Mouse (Mus musculus): ENCODE data around the gene Abhd6. TPM values are rescaled to one million over a fixed set of nuclear protein-coding genes. Genes with fewer than 3 reads are reported as not detected.

Abhd6 gene
- polyA plus RNA-seq, 1 experiment from 2014 or later, result 21.0 TPM

DNA sequence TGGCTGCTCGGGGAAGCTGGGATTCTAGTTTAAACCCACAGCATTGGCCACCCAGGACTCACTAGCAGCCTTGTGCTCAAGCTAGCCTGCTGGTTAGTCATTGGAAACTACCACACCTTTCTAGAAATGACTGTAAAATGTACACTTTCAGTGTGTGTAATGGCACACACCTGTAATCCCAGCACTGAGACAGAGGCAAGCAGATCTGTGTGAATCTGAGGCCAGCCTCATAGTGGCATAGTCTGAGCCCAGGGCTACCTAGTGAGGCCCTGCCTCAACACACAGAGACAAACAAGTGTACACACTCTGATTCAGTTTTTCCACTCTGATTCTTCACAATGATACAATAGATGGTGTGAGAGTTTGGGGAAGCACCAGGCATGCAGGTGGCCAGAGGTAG is 13.3 kb upstream of the Abhd6 start:
- H3K27ac ChIP-seq (replicated peaks; ENCODE audit: low read depth, low read length), result no peak overlapping the region
- ATAC-seq (replicated peaks; ENCODE audit: insufficient number of reproducible peaks, low FRiP score, low TSS enrichment, low read depth), result no peak
- no peaks in the 10 kb centered on the region for H3K36me3 ChIP-seq (replicated peaks; ENCODE audit: control insufficient read depth, insufficient read depth, low read depth, low read length)

DNA sequence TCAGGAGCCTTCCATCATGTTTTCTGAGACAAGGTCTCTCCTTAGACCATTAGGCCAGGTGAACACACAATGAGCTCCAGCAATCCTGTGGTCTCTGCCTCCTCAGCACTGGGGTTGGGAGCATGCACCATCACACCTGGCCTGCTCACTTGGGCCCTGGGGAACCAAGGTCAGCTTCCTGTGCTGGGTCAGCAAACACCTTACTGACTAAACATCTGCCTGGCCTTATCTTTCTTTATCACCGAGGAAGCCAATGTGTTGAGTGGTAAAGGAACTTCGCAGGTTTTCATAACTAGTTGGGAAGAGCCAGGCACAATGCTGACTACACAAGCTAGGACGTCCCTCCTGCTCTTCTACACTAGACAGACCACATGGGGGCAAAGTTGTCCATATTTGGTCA is 12.7 kb upstream of the Abhd6 start:
- no peak overlapping the region for H3K4me3 ChIP-seq (ENCODE audit: low read depth, low read length)
- H3K27ac ChIP-seq (replicated peaks; ENCODE audit: low read depth, low read length), result no peak overlapping the region
- no peak for DNase-seq (ENCODE audit: low spot score)
- no peak for ATAC-seq (replicated peaks; ENCODE audit: insufficient number of reproducible peaks, low FRiP score, low TSS enrichment, low read depth)
- H3K36me3 ChIP-seq (replicated peaks; ENCODE audit: control insufficient read depth, insufficient read depth, low read depth, low read length), result no peaks in the 10 kb centered on the region
- H3K9ac ChIP-seq (replicated peaks; ENCODE audit: low read length), result no peak overlapping the region
- H3K4me2 ChIP-seq (ENCODE audit: low read depth, low read length), result no peak overlapping the region
- H3K9me3 ChIP-seq (replicated peaks; ENCODE audit: control insufficient read depth, low read length), result no peaks in the 10 kb centered on the region
- WGBS, result 74% methylated on average over 3 of the region's 3 CpGs
- H3K27me3 ChIP-seq (ENCODE audit: control insufficient read depth, insufficient read depth, low read length), result no peaks in the 10 kb centered on the region
- no peaks in the 10 kb centered on the region for H3K4me1 ChIP-seq (ENCODE audit: control insufficient read depth, insufficient read depth, low read length)

More for the DNA sequence above, 13.3 kb upstream of the Abhd6 start:
- DNase-seq (ENCODE audit: low spot score), result no peak
- no peak overlapping the region for H3K4me2 ChIP-seq (ENCODE audit: low read depth, low read length)
- H3K9ac ChIP-seq (replicated peaks; ENCODE audit: low read length), result no peak overlapping the region
- H3K4me3 ChIP-seq (ENCODE audit: low read depth, low read length), result no peak overlapping the region
- H3K4me1 ChIP-seq (ENCODE audit: control insufficient read depth, insufficient read depth, low read length), result no peaks in the 10 kb centered on the region
- no peaks in the 10 kb centered on the region for H3K27me3 ChIP-seq (ENCODE audit: control insufficient read depth, insufficient read depth, low read length)
- H3K9me3 ChIP-seq (replicated peaks; ENCODE audit: control insufficient read depth, low read length), result no peaks in the 10 kb centered on the region
- WGBS, result 71% methylated on average over 1 of the region's 1 CpGs

DNA sequence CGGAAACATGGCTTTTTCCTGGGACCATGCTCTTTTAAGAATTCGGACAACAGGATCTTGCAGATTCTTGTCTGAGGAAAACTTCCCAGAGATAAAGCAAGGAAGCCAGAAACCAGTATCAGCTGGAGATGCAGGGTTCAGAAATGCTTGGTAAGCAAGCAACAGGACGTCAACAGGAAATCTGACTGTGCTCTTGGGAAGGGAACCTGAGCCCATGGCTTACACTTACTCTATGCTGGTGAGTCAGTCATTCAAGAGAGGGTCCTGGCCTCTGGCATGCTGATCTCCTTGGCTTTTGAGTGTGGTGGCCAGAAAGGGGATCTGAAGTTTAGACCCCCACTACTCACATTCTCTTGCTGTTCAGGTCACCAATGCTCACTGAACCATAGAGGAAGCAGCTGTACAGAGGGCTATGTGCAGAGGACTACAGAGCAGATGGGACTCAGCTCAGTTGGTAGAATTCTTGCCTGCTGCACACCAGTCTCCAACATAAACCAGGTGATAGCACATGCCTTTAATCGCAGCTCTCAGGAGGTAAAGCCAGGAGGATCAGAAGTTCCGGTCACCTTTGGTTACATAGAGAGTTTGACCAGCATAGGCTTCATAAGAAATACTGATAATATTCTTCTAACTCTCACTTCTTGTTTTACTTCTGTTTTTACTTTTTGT is 11.5 kb upstream of the Abhd6 start:
- no peaks in the 10 kb centered on the region for H3K27me3 ChIP-seq (ENCODE audit: control insufficient read depth, insufficient read depth, low read length)
- no peak overlapping the region for H3K4me3 ChIP-seq (ENCODE audit: low read depth, low read length)
- H3K27ac ChIP-seq (replicated peaks; ENCODE audit: low read depth, low read length), result no peak overlapping the region
- H3K4me1 ChIP-seq (ENCODE audit: control insufficient read depth, insufficient read depth, low read length), result no peaks in the 10 kb centered on the region
- H3K9ac ChIP-seq (replicated peaks; ENCODE audit: low read length), result no peak overlapping the region
- ATAC-seq (replicated peaks; ENCODE audit: insufficient number of reproducible peaks, low FRiP score, low TSS enrichment, low read depth), result no peak
- no peaks in the 10 kb centered on the region for H3K9me3 ChIP-seq (replicated peaks; ENCODE audit: control insufficient read depth, low read length)
- H3K36me3 ChIP-seq (replicated peaks; ENCODE audit: control insufficient read depth, insufficient read depth, low read depth, low read length), result no peaks in the 10 kb centered on the region
- 80% methylated on average over 5 of the region's 5 CpGs for WGBS
- H3K4me2 ChIP-seq (ENCODE audit: low read depth, low read length), result no peak overlapping the region
- no peak for DNase-seq (ENCODE audit: low spot score)

- Histone ChIP-seq H3K36me3 (replicated peaks; ENCODE audit: control insufficient read depth, insufficient read depth, low read depth, low read length) (no peaks in the 10 kb centered on the region), H3K9me3 (replicated peaks; ENCODE audit: control insufficient read depth, low read length) (no peaks in the 10 kb centered on the region), H3K27me3 (ENCODE audit: control insufficient read depth, insufficient read depth, low read length) (no peaks in the 10 kb centered on the region), H3K27ac (replicated peaks; ENCODE audit: low read depth, low read length) (no peak overlapping the region), H3K9ac (replicated peaks; ENCODE audit: low read length) (no peak overlapping the region), H3K4me3 (ENCODE audit: low read depth, low read length) (no peak overlapping the region), H3K4me1 (ENCODE audit: control insufficient read depth, insufficient read depth, low read length) (no peaks in the 10 kb centered on the region), H3K4me2 (ENCODE audit: low read depth, low read length) (no peak overlapping the region)
- DNase-seq (ENCODE audit: low spot score) (no peak), ATAC-seq (replicated peaks; ENCODE audit: insufficient number of reproducible peaks, low FRiP score, low TSS enrichment, low read depth) (no peak)
- WGBS, result 74% methylated on average over 6 of the region's 6 CpGs
Measured at GRCm38 (mm10) chr14:7992158-7992557, 10.5 kb upstream of the Abhd6 start.

DNA sequence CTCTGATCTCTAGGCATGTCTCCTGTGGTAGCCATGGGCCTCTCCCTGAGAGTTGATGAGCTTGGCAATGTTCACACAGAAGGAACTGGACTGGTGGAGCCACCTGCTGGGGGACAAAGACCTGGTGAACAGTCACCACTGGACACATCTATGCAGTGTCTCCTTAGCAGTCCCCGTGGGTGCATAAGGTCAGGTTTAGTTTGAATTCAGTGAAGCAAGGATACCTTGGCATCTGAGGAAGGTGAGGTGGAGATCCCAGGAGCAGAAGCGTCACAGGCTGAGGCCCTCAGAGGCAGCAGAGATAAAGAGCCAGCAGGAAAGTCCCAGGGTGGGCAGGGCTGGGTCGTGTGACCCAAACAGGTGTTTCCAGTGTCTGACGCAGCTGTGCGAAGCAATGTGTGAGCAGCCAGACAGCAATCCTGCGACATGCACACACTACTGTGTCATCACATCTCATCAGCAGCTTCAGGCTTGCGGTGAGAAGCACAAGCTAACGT is 8.4 kb upstream of the Abhd6 start, which contains the start of gene Dnase1l3:
Gene Dnase1l3 (minus strand): TSS at position 303 of the 497 bp plus-strand sequence.
- DNase-seq (ENCODE audit: low spot score) (no peak), ATAC-seq (replicated peaks; ENCODE audit: insufficient number of reproducible peaks, low FRiP score, low TSS enrichment, low read depth) (no peak)
- no peaks in the 10 kb centered on the region for H3K4me1 ChIP-seq (ENCODE audit: control insufficient read depth, insufficient read depth, low read length)
- WGBS, result 69% methylated on average over 8 of the region's 8 CpGs
- H3K27me3 ChIP-seq (ENCODE audit: control insufficient read depth, insufficient read depth, low read length), result no peaks in the 10 kb centered on the region
- H3K9me3 ChIP-seq (replicated peaks; ENCODE audit: control insufficient read depth, low read length), result no peaks in the 10 kb centered on the region
- H3K36me3 ChIP-seq (replicated peaks; ENCODE audit: control insufficient read depth, insufficient read depth, low read depth, low read length), result no peaks in the 10 kb centered on the region
- H3K4me3 ChIP-seq (ENCODE audit: low read depth, low read length), result no peak within 1 kb of the TSS
- no peak within 1 kb of the TSS for H3K4me2 ChIP-seq (ENCODE audit: low read depth, low read length)
- H3K9ac ChIP-seq (replicated peaks; ENCODE audit: low read length), result no peak within 1 kb of the TSS
- no peak within 1 kb of the TSS for H3K27ac ChIP-seq (replicated peaks; ENCODE audit: low read depth, low read length)

- peak overlapping the region; percentile 41; the same call in 1 of the 2 replicates for H3K9ac ChIP-seq (replicated peaks; ENCODE audit: low read length)
- DNase-seq (ENCODE audit: low spot score) (peak; percentile 88), ATAC-seq (replicated peaks; ENCODE audit: insufficient number of reproducible peaks, low FRiP score, low TSS enrichment, low read depth) (no peak)
- no peaks in the 10 kb centered on the region for H3K36me3 ChIP-seq (replicated peaks; ENCODE audit: control insufficient read depth, insufficient read depth, low read depth, low read length)
- 0 out of 2 replicates have a peak overlapping the region, but pooled peaks have one; percentile 23 for H3K4me2 ChIP-seq (ENCODE audit: low read depth, low read length)
- H3K27me3 ChIP-seq (ENCODE audit: control insufficient read depth, insufficient read depth, low read length), result peaks cover 12% of the 10 kb centered on the region
- no peaks in the 10 kb centered on the region for H3K4me1 ChIP-seq (ENCODE audit: control insufficient read depth, insufficient read depth, low read length)
- H3K4me3 ChIP-seq (ENCODE audit: low read depth, low read length), result no peak overlapping the region
- 4% methylated on average over 15 of the region's 15 CpGs for WGBS
- no peak overlapping the region for H3K27ac ChIP-seq (replicated peaks; ENCODE audit: low read depth, low read length)
- no peaks in the 10 kb centered on the region for H3K9me3 ChIP-seq (replicated peaks; ENCODE audit: control insufficient read depth, low read length)
Measured at GRCm38 (mm10) chr14:7997255-7997696, 5.4 kb upstream of the Abhd6 start.

DNA sequence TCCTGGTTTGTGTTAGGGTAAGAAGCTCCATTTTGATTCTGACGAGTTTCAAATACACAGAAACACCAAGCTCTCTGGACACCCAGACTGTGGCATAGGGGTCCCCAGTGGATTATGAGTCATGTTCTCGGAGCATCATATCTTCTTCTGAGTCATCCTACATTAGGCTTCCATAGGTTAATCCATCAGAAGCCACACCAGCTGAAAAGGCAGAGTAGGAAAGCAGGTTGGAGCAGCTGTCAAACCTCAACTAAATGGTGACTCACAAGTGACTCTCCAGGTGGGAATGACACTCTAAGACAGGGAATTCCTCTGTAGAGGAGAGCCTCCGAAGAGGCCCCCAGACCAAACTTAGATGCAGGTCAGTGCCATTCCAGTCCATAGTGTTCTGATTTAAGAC is 3.7 kb upstream of the Abhd6 start:
- no peak for ATAC-seq (replicated peaks; ENCODE audit: insufficient number of reproducible peaks, low FRiP score, low TSS enrichment, low read depth)

DNA sequence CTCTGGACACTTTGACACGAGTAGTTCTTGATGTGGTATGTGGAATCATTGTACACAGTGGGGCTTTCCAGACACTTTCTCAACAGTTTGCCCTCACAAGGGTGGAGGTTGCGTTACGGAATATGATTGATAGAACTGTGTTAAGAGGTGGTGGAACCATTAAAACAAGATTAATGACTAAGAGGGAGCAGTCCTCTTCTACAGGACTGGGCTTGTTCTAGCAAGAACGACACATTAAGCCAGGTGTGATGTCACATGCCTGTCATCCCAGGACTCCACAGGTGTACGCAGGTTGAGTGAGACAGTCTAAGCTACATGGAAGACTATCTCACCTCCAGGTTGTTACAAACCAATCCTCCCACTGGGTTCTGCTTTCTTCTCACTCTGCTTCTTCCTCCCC is 3.3 kb upstream of the Abhd6 start:
- H3K4me1 ChIP-seq (ENCODE audit: control insufficient read depth, insufficient read depth, low read length), result no peaks in the 10 kb centered on the region
- ATAC-seq (replicated peaks; ENCODE audit: insufficient number of reproducible peaks, low FRiP score, low TSS enrichment, low read depth) (no peak), DNase-seq (ENCODE audit: low spot score) (no peak)
- H3K4me3 ChIP-seq (ENCODE audit: low read depth, low read length), result no peak overlapping the region
- H3K4me2 ChIP-seq (ENCODE audit: low read depth, low read length), result no peak overlapping the region
- no peak overlapping the region for H3K27ac ChIP-seq (replicated peaks; ENCODE audit: low read depth, low read length)
- H3K27me3 ChIP-seq (ENCODE audit: control insufficient read depth, insufficient read depth, low read length), result peaks cover 12% of the 10 kb centered on the region
- 79% methylated on average over 5 of the region's 5 CpGs for WGBS
- H3K9ac ChIP-seq (replicated peaks; ENCODE audit: low read length), result no peak overlapping the region
- H3K36me3 ChIP-seq (replicated peaks; ENCODE audit: control insufficient read depth, insufficient read depth, low read depth, low read length), result no peaks in the 10 kb centered on the region
- H3K9me3 ChIP-seq (replicated peaks; ENCODE audit: control insufficient read depth, low read length), result no peaks in the 10 kb centered on the region

More for the DNA sequence above, 3.7 kb upstream of the Abhd6 start:
- Histone ChIP-seq H3K27me3 (ENCODE audit: control insufficient read depth, insufficient read depth, low read length) (peaks cover 12% of the 10 kb centered on the region), H3K4me3 (ENCODE audit: low read depth, low read length) (no peak overlapping the region), H3K4me1 (ENCODE audit: control insufficient read depth, insufficient read depth, low read length) (no peaks in the 10 kb centered on the region), H3K36me3 (replicated peaks; ENCODE audit: control insufficient read depth, insufficient read depth, low read depth, low read length) (no peaks in the 10 kb centered on the region), H3K4me2 (ENCODE audit: low read depth, low read length) (no peak overlapping the region), H3K9ac (replicated peaks; ENCODE audit: low read length) (no peak overlapping the region), H3K27ac (replicated peaks; ENCODE audit: low read depth, low read length) (no peak overlapping the region), H3K9me3 (replicated peaks; ENCODE audit: control insufficient read depth, low read length) (no peaks in the 10 kb centered on the region)
- no peak for DNase-seq (ENCODE audit: low spot score)
- 68% methylated on average over 3 of the region's 3 CpGs for WGBS

Data from embryonic facial prominence, embryonic 11.5 days (tissue).